Mouse (Mus musculus) bone marrow macrophage, adult 2 months (primary cell): Measurements from ENCODE around the gene Bcl9.

Experiments used
- CTCF ChIP-seq: IDR thresholded peaks from 2 replicates; pipeline ENCODE4 v1.5.1; 2012; ENCODE audit warnings: low read depth, mild to moderate bottlenecking, low read length, moderate library complexity
- POLR2A ChIP-seq: IDR thresholded peaks from 2 replicates; pipeline ENCODE4 v1.6.1; 2012; ENCODE audit warnings: mild to moderate bottlenecking, low read depth, low read length, borderline replicate concordance

DNA sequence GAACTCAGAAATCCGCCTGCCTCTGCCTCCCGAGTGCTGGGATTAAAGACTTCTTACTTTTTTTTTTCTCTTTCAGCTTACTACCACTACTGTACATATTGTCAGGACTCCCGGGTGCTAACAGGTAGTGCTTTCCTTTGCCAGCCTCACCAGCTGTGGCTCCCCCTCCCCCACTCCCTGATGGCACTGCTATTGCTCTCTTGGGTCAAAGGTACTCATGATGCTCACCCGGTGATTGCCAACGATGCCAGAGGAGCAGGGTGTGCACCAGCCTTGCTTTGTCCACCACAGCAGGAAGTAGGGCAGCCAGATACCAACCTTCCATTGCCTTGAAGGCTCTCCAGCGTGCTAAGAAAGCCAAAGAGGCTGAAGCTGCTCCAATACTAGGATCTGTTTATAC, 141.3 kb downstream of the Bcl9 start:
- TF ChIP-seq CTCF: no peak
- no peak for TF ChIP-seq POLR2A
